Comparison of ENCODE assay signal across 8 mouse cellular contexts in genomic region chr1:160906558-160907481, GRCm38 (mm10). TPM values are rescaled to one million over a fixed set of nuclear protein-coding genes. Genes with fewer than 3 reads are reported as not detected.
DNase-seq lines count a peak whose midpoint lies in the region; ATAC-seq lines count a peak whose summit lies in the region.

No protein-coding gene starts in this region.

- H3K9ac ChIP-seq in forebrain, embryonic 15.5 days (replicated peaks), result peak overlapping the region; percentile 97

- under 1% methylated on average over 63 of the region's 67 CpGs for WGBS in forebrain, embryonic 15.5 days

- intact Hi-C loops in heart, postnatal 14 days (cut with DNase I), result loop anchor here (5.0 kb wide), 1 partner anchor 115 kb away; the partner anchor contains the start of gene Rabgap1l

- H3K27ac ChIP-seq in forebrain, embryonic 15.5 days (replicated peaks), result peak overlapping the region; percentile 90

- no peaks in the 10 kb centered on the region for H3K36me3 ChIP-seq in forebrain, embryonic 15.5 days

- no peaks in the 10 kb centered on the region for H3K9me3 ChIP-seq in forebrain, embryonic 15.5 days

- H3K4me2 ChIP-seq in forebrain, embryonic 15.5 days (replicated peaks), result peak overlapping the region; percentile 69

- peaks cover 24% of the 10 kb centered on the region for H3K4me1 ChIP-seq in forebrain, embryonic 15.5 days

- H3K27me3 ChIP-seq in forebrain, embryonic 15.5 days, result no peaks in the 10 kb centered on the region

- peak; percentile 85 for ATAC-seq in forebrain, embryonic 15.5 days (replicated peaks)

- peak; percentile 47 for DNase-seq in MEL-GATA-1-ER (ENCODE audit: extremely low read depth, low read depth)
- peak; percentile 25 for DNase-seq in c-Kit-positive CD71-negative TER-119-negative erythroid progenitor cells, embryonic 14.5 days (ENCODE audit: low read depth)
- DNase-seq in heart, postnatal 14 days, result peak; percentile 61 to 68
- DNase-seq in layer of hippocampus, adult 8-10 months (ENCODE audit: low spot score in 2 of 2), result peak; percentile 24 to 25
- peak; percentile 75 for DNase-seq in lung, postnatal 10 days
- peak; percentile 65 for DNase-seq in retina, embryonic 14.5 days (ENCODE audit: low spot score)
- peak; percentile 63 for DNase-seq in urinary bladder, adult 2 months (ENCODE audit: low spot score)

- peak overlapping the region; percentile 97 for H3K4me3 ChIP-seq in forebrain, embryonic 15.5 days

RNA-seq across cellular contexts. Expression of gene Rc3h1, which starts 0.6 kb away (rescaled TPM):
- 7.7 and 8.3 TPM in 2 replicates for polyA plus RNA-seq in forebrain, embryonic 15.5 days (2015; fragmentation: Nextera tagmentation; extraction: Ambion mirVana)
- 10 to 100 TPM; 48.0 to 48.5 TPM for total RNA-seq in heart, postnatal 14 days (2021)
- total RNA-seq in layer of hippocampus, adult 8-10 months (2022), result 10 to 100 TPM; 36.7 to 46.8 (median 43.7) TPM
- 9.5 and 11.0 TPM in 2 replicates for polyA plus RNA-seq in urinary bladder, adult 2 months (2012; rRNA removed)

Comparison
In these comparisons a context has a peak if more than half of its experiments do, and no peak if none do; other contexts are left out.
1. Peak in every context shown above with its lines: DNase-seq, ATAC-seq, H3K4me3 ChIP-seq and H3K27ac ChIP-seq.
2. DNase-seq: peak in every context shown above with its lines; median percentile 75 in lung, postnatal 10 days; 65 in retina, embryonic 14.5 days; 64 in heart, postnatal 14 days; 63 in urinary bladder, adult 2 months; 47 in MEL-GATA-1-ER; 25 in c-Kit-positive CD71-negative TER-119-negative erythroid progenitor cells, embryonic 14.5 days; 24 in layer of hippocampus, adult 8-10 months.